Mouse (Mus musculus) kidney, embryonic 15.5 days (tissue): ENCODE measurements around the gene Chd5. TPM values are rescaled to one million over a fixed set of nuclear protein-coding genes. Genes with fewer than 3 reads are reported as not detected.
A peak's percentile ranks its signal among the peaks of the same experiment; 100 is the strongest.

ENCODE experiments used
- ATAC-seq: fragments of 200-750 bp; cut with Nextera tagmentation; replicated peaks from 2 replicates; pipeline ENCODE4 v1.8.0; 2017; ENCODE audit warnings: moderate TSS enrichment; ENCODE audit not compliant: low FRiP score
- H3K27ac ChIP-seq: fragments of 300-500 bp; sonication (generic); 2 replicates; pipeline ENCODE4 v1.5.1; 2015; ENCODE audit warnings: mild to moderate bottlenecking, inconsistent platforms
- H3K27me3 ChIP-seq: fragments of 300-500 bp; sonication (generic); 2 replicates; pipeline ENCODE4 v1.6.1; 2015; ENCODE audit warnings: inconsistent platforms
- H3K36me3 ChIP-seq: fragments of 300-500 bp; sonication (generic); 2 replicates; pipeline ENCODE4 v1.6.1; 2015; ENCODE audit warnings: inconsistent platforms
- H3K4me1 ChIP-seq: fragments of 300-500 bp; sonication (generic); 2 replicates; pipeline ENCODE4 v1.6.1; 2015; ENCODE audit warnings: inconsistent platforms
- H3K4me2 ChIP-seq: fragments of 300-500 bp; sonication (generic); 2 replicates; pipeline ENCODE4 v1.6.1; 2015; ENCODE audit warnings: moderate library complexity, mild to moderate bottlenecking, inconsistent platforms
- H3K4me3 ChIP-seq: fragments of 300-500 bp; sonication (generic); replicated peaks from 2 replicates; pipeline ENCODE4 v1.5.1; 2015; ENCODE audit warnings: mild to moderate bottlenecking, inconsistent platforms
- H3K9ac ChIP-seq: fragments of 300-500 bp; sonication (generic); 2 replicates; pipeline ENCODE4 v1.6.1; 2015; ENCODE audit warnings: mild to moderate bottlenecking, inconsistent platforms
- H3K9me3 ChIP-seq: fragments of 300-500 bp; sonication (generic); replicated peaks from 2 replicates; pipeline ENCODE4 v1.6.1; 2016; ENCODE audit warnings: inconsistent platforms
- WGBS: fragments of 180-500 bp; shearing (Covaris S2); methylation state at CpG from one replicate; pipeline ENCODE4 v1.1.7; 2015; ENCODE audit warnings: mixed read lengths; 5-methylcytosine and 5-hydroxymethylcytosine counted together
- polyA plus RNA-seq: library from polyadenylated mRNA; unstranded; fragments of >200 nt; fragmentation: Nextera tagmentation; extraction: Ambion mirVana; gene quantifications from 2 replicates; pipeline ENCODE4 v1.2.1, GENCODE M21; 2015

Gene Chd5
- polyA plus RNA-seq, 1 experiment from 2014 or later, result 0.13 TPM

DNA sequence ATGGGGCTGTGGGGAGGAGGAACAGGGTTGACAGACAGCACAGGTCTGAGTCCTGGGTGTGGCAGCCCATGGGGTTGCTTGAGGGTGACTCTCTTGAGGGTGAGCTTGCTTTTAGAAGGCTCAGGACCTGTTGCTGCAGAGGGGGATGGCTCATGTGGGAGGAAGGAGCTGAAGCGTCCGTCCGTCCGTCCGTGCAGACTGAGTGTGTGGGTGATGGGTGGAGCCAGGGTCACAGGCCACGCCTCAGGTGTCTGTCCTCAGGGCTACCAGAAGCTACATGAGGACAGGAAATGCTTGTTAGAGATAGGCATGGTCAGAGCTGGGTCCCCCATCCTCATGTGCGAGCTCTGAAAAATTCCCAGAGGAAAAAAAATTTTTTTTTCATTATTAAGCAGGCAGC lies 6.2 kb downstream of the Chd5 start:
- no peaks in the 10 kb centered on the region for H3K9me3 ChIP-seq
- ATAC-seq, result no peak

DNA sequence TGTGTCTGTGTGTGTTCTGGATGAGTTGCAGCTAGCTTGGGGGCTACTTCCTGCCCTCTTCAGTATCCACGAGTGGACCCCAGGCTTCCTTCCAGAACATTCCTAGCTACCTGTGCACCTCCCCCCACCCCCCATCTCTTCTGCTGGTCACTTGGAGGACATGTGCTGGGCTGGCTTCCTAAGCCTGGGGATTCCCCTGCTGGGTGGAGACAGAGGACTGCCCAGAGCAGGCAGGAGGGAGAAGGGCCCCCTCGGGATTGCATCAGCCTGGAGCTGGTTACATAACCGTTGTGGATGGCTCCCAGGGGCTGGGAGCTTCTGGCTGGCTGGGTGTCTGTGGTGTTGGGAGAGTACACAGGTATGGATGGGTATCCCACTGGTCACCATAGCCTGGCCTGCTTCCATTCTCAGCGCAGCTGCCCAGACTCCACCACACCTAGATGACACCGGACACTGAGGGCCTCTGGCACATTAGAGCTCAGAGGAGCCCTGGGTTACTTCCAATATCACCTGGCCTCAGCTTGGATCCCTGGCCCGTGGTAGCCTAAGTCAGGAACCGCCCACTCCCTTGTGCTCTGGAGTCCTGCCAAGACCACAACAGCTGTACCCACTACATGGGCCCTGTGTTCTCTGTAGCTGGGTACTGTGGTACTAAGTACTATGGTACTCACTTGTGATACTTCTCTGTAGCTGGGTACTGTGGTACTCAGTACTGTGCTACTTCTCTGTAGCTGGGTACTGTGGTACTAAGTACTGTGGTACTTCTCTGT lies 6.9 kb downstream of the Chd5 start:
- Histone ChIP-seq H3K27me3 (peaks cover 75% of the 10 kb centered on the region), H3K4me2 (no peak overlapping the region), H3K9me3 (no peaks in the 10 kb centered on the region), H3K36me3 (no peaks in the 10 kb centered on the region), H3K9ac (no peak overlapping the region), H3K4me1 (peaks cover 21% of the 10 kb centered on the region), H3K27ac (no peak overlapping the region), H3K4me3 (no peak overlapping the region)
- 48% methylated on average over 7 of the region's 7 CpGs for WGBS
- ATAC-seq, result no peak

More for the DNA sequence above, 6.2 kb downstream of the Chd5 start:
- Histone ChIP-seq H3K4me2 (no peak overlapping the region), H3K27ac (no peak overlapping the region), H3K9ac (no peak overlapping the region), H3K4me3 (no peak overlapping the region), H3K4me1 (peaks cover 19% of the 10 kb centered on the region), H3K27me3 (peaks cover 75% of the 10 kb centered on the region), H3K36me3 (no peaks in the 10 kb centered on the region)
- 48% methylated on average over 7 of the region's 7 CpGs for WGBS

DNA sequence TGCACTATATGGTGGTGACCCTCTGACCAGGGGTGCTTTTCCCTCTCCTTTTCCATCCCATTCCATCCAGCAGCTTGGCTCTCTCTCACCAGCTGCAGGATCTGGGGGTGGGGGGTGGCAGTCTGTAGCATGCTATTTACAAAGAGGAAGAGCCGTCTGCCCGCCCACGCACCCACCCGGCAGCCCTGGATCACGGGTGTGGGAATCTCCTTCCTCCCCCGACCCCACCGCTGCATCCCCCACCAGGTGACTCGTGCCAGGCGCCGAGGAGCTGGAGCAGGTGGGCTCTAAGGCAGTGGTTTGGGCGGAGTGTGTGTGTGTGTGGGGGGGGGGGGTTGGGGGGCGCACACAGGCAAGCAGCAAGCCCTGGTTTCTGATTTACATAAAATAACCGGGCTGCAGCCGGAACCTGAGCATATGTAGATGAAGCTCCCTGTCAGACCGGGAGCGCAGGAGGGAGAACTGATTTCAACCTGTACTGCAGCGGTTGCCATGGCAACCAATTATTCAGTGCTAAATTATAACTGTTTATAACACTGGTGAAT lies 11.5 kb downstream of the Chd5 start:
- 3% methylated on average over 17 of the region's 17 CpGs for WGBS

DNA sequence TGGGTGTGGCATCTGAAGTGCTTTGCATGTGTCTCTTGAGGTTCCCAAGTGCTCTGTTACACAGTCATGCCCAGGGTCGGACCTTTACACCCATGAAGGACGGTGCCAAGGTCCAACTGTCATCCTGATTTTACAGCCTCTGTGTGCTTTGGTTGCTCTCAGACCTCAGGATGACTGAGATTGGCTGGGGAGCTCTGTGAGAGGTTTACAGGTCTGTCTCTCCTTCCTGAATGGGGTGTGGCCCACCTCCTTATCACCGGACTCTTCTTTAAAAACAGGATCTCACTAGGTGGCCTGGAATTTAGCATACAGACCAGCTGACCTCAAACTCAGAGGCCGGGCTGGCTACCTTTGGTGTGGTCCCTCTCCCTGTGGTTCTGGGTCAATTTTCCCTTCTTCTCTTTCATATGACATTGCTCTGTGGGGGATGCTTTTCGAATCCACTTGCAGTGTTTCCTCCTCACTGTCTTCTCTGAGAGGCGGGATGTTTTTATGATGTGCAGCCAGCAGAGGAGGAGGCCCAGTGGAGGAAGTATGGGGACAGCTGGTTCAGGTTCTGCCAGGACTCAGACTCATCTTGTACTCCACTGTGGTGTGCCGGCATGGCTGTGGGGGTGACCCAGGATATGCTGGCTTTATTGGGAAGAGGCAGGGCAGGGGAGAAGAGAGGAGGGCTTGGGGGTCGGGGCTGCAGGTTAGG lies 12.4 kb downstream of the Chd5 start:
- H3K4me3 ChIP-seq, result no peak overlapping the region
- peaks cover 55% of the 10 kb centered on the region for H3K27me3 ChIP-seq
- H3K36me3 ChIP-seq, result no peaks in the 10 kb centered on the region
- ATAC-seq, result no peak
- no peaks in the 10 kb centered on the region for H3K9me3 ChIP-seq
- H3K9ac ChIP-seq, result no peak overlapping the region
- no peak overlapping the region for H3K27ac ChIP-seq
- no peak overlapping the region for H3K4me2 ChIP-seq
- 25% methylated on average over 8 of the region's 8 CpGs for WGBS
- H3K4me1 ChIP-seq, result peaks cover 17% of the 10 kb centered on the region

More for the DNA sequence above, 11.5 kb downstream of the Chd5 start:
- Histone ChIP-seq H3K4me1 (peaks cover 21% of the 10 kb centered on the region), H3K27me3 (peaks cover 58% of the 10 kb centered on the region), H3K9me3 (no peaks in the 10 kb centered on the region), H3K4me3 (no peak overlapping the region), H3K4me2 (no peak overlapping the region), H3K36me3 (no peaks in the 10 kb centered on the region), H3K27ac (no peak overlapping the region), H3K9ac (no peak overlapping the region)
- no peak for ATAC-seq

DNA sequence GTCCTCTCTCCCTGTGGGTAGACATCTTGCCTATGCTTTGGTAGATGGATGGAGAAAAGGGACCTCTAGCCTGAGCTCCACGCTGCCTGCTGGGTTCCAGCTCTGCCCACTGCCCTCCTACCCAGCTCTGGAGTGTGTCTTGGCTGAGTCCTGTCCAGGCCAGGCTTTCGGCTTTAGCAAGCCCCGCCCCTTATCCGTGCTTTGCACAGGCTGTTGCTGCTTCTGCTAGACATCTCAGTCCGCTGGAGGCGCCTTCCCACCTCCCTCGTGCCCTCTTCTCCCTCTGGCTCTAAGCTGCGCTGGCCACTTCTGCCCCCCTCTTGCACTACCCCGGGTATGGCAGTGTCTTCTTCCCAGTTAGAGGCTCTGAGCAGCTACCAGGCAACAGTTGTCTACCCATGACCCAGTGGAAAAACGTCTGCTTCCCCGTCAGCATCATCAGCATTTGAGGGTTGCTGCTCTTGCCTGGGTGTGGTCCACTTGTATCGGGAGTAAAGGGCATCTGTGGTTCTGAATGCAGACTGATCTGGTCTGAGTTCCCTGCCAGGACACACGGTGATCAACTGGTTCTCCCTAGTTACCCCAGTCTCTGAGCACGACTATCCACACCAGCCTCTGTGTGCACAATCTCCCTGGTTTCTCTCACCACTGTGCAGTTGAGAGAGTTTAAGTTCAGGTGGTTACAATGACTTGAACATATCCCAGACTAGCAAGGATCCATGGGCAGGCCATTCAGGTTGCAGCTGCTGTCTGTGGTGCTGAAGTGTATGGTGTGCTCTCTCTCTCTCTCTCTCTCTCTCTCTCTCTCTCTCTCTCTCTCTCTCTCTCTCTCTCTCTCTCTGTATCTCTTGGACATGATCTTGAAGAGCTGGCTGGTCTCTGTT lies 13.2 kb downstream of the Chd5 start:
- Histone ChIP-seq H3K4me3 (no peak overlapping the region), H3K27ac (no peak overlapping the region), H3K27me3 (peaks cover 55% of the 10 kb centered on the region), H3K36me3 (no peaks in the 10 kb centered on the region), H3K9me3 (no peaks in the 10 kb centered on the region), H3K9ac (no peak overlapping the region), H3K4me2 (no peak overlapping the region), H3K4me1 (peaks cover 17% of the 10 kb centered on the region)
- ATAC-seq, result no peak
- WGBS, result 17% methylated on average over 14 of the region's 14 CpGs

DNA sequence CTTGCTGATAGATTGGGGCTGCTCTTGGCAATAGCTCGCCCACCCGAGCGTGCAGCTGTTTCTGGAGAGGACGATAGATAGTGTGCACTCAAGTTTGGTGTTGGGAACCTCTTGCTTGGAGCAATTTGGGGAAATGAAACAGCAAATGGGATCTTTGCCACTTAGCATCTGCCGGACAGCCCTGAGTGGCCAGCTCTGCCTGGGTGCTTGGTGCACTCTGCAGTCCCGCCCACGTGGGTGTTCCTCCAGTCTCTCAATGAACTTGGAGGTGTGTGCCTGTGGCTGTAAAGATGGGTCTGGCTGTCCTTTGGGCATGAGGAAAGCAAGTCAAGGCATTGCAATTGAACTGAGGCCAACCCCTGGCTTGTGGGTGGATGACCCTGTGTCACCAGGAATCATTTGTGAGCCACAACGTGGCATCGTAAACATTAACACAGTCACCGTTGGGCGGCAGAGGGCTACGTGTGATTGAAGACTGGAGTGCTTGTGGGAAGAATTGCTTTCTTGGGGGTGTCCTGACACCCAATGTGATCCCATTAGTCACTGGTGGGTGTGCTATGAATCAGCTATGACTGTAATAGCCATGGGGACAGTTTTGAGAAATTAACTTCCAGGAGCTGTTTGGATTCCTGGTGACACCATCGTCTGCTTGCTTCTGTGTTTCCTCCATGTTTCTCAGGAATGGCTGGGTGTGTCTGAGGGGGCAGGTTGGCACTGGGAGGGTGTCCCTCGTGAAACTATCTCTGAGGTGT lies 15.6 kb downstream of the Chd5 start:
- no peak for ATAC-seq
- Histone ChIP-seq H3K27me3 (peaks cover 38% of the 10 kb centered on the region), H3K4me3 (no peak overlapping the region), H3K9ac (no peak overlapping the region), H3K27ac (no peak overlapping the region), H3K9me3 (no peaks in the 10 kb centered on the region), H3K36me3 (no peaks in the 10 kb centered on the region), H3K4me2 (no peak overlapping the region), H3K4me1 (peaks cover 17% of the 10 kb centered on the region)
- 62% methylated on average over 14 of the region's 14 CpGs for WGBS

DNA sequence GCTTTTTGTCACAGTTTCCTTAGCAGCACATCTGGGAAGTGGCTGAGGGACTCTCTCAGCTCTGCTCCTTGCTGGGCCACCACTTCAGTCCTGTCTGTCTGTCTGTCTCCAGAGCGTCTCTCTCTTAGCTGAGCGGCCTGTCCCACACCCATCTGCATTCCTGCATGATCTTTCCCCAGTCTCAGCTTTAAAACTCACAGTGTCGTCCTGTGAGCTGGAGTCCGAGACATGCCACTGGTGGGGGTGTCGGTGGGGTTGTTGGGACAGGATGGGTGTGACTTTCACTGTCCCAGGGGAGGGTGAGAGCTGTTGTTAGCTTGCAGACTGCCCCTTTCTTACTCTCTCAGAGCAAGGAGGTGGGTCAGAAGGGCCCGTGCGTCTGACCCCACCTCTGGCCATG lies 17.2 kb downstream of the Chd5 start:
- no peak overlapping the region for H3K9ac ChIP-seq
- peaks cover 16% of the 10 kb centered on the region for H3K4me1 ChIP-seq
- no peaks in the 10 kb centered on the region for H3K9me3 ChIP-seq
- H3K36me3 ChIP-seq, result no peaks in the 10 kb centered on the region
- H3K27me3 ChIP-seq, result peaks cover 32% of the 10 kb centered on the region
- H3K4me2 ChIP-seq, result no peak overlapping the region
- WGBS, result 78% methylated on average over 7 of the region's 7 CpGs
- no peak for ATAC-seq
- H3K4me3 ChIP-seq, result no peak overlapping the region
- no peak overlapping the region for H3K27ac ChIP-seq

DNA sequence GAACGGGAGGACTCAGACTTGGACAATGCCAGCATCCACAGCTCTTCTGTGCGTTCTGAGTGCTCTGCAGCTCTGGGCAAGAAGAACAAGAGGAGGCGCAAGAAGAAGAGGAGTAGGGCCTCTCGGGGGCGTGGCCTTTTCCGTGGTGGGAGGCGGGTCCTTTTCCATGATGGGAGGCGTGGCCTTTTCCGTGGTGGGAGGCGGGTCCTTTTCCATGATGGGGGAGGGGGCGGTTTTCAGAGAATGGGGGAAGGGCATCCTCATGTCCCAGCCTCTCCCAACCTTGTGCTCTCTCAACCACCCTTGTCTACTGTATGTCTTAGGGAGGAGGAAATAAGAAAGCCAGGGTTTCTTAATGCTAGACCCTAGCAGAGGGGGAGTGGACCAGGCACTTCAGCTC lies 21.2 kb downstream of the Chd5 start:
- 6% methylated on average over 11 of the region's 11 CpGs for WGBS
- H3K27me3 ChIP-seq, result peaks cover 9% of the 10 kb centered on the region
- H3K4me2 ChIP-seq, result no peak overlapping the region
- H3K27ac ChIP-seq, result no peak overlapping the region
- H3K36me3 ChIP-seq, result no peaks in the 10 kb centered on the region
- H3K4me1 ChIP-seq, result peaks cover 34% of the 10 kb centered on the region
- no peak overlapping the region for H3K4me3 ChIP-seq
- no peak for ATAC-seq
- no peaks in the 10 kb centered on the region for H3K9me3 ChIP-seq
- H3K9ac ChIP-seq, result no peak overlapping the region

DNA sequence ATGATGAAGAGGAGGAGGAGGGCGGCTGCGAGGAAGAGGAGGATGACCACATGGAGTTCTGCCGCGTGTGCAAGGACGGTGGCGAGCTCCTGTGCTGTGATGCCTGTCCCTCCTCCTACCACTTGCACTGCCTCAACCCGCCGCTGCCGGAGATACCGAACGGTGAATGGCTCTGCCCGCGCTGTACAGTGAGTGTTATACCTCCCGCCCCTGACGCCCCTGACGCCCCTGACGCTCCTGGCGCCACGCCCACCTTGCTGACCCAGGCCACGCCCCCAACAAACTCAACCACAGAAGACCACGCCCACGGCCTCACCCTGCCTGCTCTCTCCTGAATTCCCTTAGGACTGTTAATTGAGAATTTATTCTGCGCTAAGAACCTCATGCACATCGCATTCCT lies 22.4 kb downstream of the Chd5 start:
- peak overlapping the region; percentile 20 for H3K4me3 ChIP-seq
- WGBS, result 1% methylated on average over 24 of the region's 24 CpGs

DNA sequence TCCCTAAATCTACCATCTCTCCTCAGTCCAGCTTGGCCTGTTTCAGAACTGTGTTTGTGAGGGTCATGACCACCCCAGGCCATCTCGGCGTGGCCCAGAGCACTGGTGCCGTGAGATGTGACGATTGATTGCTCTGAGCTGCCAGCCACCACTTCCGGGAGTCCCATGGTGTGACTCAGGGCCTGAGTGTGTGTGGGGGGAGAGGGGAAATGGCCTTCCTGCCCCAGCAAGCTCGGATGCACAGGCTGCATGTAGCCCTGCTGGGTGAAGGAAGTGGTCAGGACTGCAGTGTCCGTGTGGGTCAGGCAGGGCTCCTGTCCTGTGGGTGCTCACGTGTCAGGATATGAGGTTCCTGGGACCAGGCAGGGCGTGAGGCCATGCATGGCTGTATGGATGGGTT lies 23.7 kb downstream of the Chd5 start:
- ATAC-seq, result no peak
- Histone ChIP-seq H3K4me3 (no peak overlapping the region), H3K9ac (no peak overlapping the region), H3K9me3 (no peaks in the 10 kb centered on the region), H3K36me3 (no peaks in the 10 kb centered on the region), H3K4me1 (peaks cover 34% of the 10 kb centered on the region), H3K4me2 (no peak overlapping the region), H3K27ac (no peak overlapping the region), H3K27me3 (peaks cover 9% of the 10 kb centered on the region)
- 24% methylated on average over 9 of the region's 9 CpGs for WGBS

More for the DNA sequence above, 22.4 kb downstream of the Chd5 start:
- H3K36me3 ChIP-seq, result no peaks in the 10 kb centered on the region
- H3K27me3 ChIP-seq, result peaks cover 9% of the 10 kb centered on the region
- H3K27ac ChIP-seq, result no peak overlapping the region
- H3K9me3 ChIP-seq, result no peaks in the 10 kb centered on the region
- H3K4me2 ChIP-seq, result peak overlapping the region; percentile 53
- H3K9ac ChIP-seq, result no peak overlapping the region
- H3K4me1 ChIP-seq, result peaks cover 34% of the 10 kb centered on the region
- peak; percentile 76 for ATAC-seq

DNA sequence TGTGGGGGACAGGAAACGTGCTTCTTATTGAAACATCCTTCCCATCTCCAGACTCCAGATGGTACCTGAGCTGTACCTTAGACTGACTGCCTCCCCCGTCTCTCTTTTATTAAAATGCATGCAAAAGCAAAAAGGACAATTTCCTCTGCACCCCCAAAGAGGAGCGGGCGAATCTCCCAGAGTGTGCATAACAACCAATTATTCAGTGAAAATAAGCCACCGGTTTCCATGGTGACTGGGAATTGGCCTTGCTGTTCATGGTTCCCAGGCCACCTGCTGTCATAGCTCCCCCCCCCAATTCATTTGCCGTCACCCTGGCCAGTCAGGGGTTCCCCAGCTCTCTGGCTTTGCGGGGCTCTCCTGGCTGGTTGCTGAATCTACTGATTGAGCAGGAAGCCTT lies 26.8 kb downstream of the Chd5 start:
- Histone ChIP-seq H3K36me3 (no peaks in the 10 kb centered on the region), H3K9ac (no peak overlapping the region), H3K4me1 (peaks cover 28% of the 10 kb centered on the region), H3K27me3 (peaks cover 7% of the 10 kb centered on the region), H3K27ac (no peak overlapping the region), H3K9me3 (no peaks in the 10 kb centered on the region), H3K4me3 (no peak overlapping the region), H3K4me2 (no peak overlapping the region)
- ATAC-seq, result no peak
- whole genome bisulfite sequencing, result 79% methylated on average over 7 of the region's 7 CpGs
